Mouse (Mus musculus): ENCODE results near the gene Il11ra1.
"Not testable (repeated sequence)": the region's sequence is repeated elsewhere in the genome, so short reads cannot be mapped to it uniquely, and the experiment has no call there.

Gene Il11ra1

GRCm38 (mm10) chr4:41699783-41700182, at the start of gene Il11ra1:
Gene Il11ra1, plus strand, starts transcription at chr4:41699989.
- DNase-seq (ENCODE audit: low read depth, low spot score), result not testable (repeated sequence)

DNA sequence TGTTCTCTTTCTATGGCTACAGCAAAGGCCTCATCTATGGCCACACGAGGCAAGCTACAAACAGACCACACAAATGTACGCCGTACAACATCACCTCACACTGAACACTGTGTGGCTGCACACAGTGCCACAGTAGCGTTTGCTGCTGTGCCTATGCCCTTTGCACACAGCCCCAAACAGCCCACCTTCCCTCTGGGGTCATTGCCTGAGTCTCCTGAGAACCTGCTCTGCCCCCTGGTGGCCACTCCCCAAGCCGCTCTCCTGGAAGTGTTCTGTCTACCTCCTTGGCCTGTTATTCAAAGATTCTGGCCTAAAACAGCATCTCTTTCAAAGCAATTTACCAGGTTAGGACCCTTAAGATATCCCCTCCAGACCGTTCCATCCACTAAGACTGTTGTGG, 46.5 kb upstream of the Il11ra1 start:
- peak; percentile 65 for DNase-seq (ENCODE audit: low read depth, low spot score)

DNA sequence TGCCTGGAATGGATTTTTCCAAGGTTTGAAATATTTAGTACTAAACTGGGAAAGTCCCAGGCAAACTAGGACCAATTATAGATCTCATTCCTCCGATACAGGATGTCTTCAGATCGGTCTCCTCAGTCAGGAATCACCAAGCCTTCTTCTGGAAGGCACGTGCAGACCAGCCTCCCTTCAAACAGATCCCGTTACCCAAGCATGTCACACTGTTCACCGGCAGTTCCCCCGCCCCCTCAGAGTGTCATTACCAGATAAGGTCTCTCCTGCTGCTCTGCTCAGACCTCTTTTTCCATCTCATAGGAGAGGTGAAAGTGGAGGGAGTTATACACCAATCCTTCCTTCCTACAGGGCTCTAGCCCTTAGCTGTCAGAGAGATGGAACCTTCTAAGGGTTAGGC, 46.1 kb upstream of the Il11ra1 start:
- no peak for DNase-seq (ENCODE audit: low read depth, low spot score)

GRCm38 (mm10) chr4:41654217-41654616, 45.6 kb upstream of the Il11ra1 start:
- DNase-seq (ENCODE audit: low read depth, low spot score), result no peak

- no peak for DNase-seq (ENCODE audit: low read depth, low spot score)
These were observed 44.3 kb upstream of the Il11ra1 start for GRCm38 (mm10) chr4:41655525-41655924.

GRCm38 (mm10) chr4:41658566-41659384, 41.0 kb upstream of the Il11ra1 start:
- no peak for DNase-seq (ENCODE audit: low read depth, low spot score)

GRCm38 (mm10) chr4:41659556-41659955, 40.2 kb upstream of the Il11ra1 start:
- DNase-seq (ENCODE audit: low read depth, low spot score), result no peak

DNA sequence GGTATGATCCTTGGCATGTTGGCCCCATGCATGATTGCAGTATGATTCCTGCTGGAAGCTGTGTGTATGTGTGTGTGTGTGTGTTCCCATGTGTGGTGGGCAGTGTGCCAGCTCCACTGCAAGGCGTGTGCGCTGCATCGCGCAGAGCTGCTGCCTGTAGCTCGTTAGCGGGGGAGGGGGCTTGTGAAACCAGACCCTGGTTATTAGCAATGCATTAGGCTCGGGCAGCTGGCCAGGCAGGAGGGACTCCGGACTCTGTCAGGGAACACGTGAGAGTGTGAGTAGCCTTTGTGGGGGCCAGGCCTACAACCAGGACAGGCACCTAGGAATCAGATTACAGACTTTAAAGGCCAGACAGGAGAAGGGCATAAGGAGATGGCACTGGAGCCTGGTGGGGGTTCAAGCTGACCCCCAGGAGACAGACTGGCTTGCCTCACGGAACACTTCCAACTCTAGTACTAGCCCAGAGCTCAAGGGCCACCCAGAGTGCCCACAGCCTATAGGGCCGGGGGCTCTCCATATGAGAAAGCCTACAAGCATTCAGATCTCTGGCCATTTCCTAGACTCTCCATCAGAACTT, 38.8 kb upstream of the Il11ra1 start:
- no peak for DNase-seq (ENCODE audit: low read depth, low spot score)

- DNase-seq (ENCODE audit: low read depth, low spot score), result no peak
These were observed 37.1 kb upstream of the Il11ra1 start for GRCm38 (mm10) chr4:41662723-41663122.

DNA sequence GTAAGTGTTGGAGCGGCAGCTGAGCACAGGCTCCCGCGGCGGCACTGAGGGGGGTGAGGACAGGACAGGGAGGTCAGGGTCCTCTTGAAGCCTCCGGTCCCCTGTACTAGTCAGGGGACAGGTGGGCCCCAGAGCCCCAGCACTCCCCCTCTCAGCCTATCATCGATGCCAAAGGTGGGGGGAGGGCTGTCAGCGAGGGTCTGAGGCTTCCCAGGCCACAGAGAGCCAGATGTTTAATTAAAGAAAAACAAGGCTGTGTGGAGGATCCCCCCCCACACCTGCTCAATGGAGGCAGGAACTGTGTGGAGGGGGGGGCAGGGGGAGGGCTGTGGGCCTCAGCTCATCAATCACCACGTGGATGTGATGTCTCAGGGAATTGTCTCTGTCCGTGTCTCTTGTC, 36.2 kb upstream of the Il11ra1 start:
- DNase-seq (ENCODE audit: low read depth, low spot score), result no peak

DNA sequence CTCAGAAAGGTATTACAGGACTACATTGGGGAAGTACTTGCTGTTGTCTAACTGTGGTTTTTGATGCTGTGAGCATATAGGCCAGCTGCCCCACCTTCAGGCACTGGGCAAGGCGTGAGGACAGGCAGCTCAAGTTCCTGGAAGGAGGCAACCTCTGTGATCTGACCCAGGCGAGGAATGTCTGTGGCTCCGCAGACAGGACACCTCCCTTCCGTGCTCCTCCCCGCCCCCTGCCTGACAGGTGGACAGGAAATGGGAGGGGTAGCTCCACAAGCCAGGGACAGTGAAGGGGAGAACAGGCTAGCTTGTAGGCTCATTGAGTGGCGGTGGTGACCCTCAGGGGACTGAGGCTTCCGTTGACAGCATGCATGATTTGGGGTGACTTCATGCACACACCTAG, 35.3 kb upstream of the Il11ra1 start:
- no peak for DNase-seq (ENCODE audit: low read depth, low spot score)

DNA sequence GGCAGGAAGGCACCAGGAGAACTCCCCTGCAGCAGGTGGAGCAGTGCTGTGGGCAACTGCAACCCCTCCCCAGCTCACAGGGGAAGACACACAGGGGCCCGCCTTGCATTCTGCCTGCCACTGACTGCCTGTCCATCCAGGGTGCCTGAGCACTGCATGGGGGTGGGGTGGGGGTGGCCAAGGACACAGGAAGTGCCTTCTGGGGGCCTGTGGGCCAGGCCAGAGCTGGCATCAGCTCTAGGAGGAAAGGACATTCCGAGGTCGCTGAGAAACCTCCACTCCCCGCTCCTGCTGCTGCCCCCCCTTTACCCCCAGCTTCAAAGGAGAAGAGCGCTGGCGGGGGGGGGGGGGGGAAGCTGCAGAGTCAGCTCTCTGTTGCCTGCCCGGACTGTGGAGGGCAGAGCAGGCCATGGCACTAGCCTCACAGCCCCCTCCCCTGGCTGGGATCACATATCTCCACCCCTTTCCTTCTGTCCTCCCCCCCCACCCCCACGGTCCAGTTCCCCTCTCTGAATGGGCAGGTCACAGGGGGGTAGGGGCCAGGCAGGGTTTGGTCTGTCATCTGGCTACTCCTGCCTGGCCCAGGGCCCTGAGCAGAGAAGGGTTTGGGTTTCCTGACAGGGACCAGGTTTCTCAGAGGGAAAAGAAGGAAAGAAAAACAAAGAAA, 34.6 kb upstream of the Il11ra1 start:
- DNase-seq (ENCODE audit: low read depth, low spot score), result no peak

GRCm38 (mm10) chr4:41666646-41667045, 33.1 kb upstream of the Il11ra1 start:
- no peak for DNase-seq (ENCODE audit: low read depth, low spot score)

DNA sequence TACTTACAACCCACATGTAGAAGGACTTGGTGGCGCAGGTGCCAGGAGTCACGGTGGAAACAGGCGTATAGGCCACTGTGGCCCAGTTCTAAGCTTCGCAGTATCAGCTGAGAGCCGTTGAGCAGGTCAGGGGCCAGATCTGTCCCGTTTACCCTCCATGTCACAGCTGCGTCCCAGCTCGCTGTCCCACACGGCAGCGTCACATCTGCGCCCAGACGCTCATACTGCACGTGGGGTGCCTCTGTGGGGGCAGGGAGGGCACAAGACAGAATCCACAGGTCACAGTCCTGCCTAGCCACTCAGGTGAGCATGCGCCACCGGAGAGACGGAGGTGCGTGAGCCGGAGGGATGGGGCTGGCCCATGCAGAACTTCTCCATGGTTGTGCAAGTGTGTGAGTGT, 29.0 kb upstream of the Il11ra1 start:
- no peak for DNase-seq (ENCODE audit: low read depth, low spot score)

GRCm38 (mm10) chr4:41671500-41671899, 28.3 kb upstream of the Il11ra1 start:
- no peak for DNase-seq (ENCODE audit: low read depth, low spot score)

GRCm38 (mm10) chr4:41671963-41672480, 27.8 kb upstream of the Il11ra1 start:
- DNase-seq (ENCODE audit: low read depth, low spot score), result no peak

- DNase-seq (ENCODE audit: low read depth, low spot score), result no peak
These were observed 27.2 kb upstream of the Il11ra1 start for GRCm38 (mm10) chr4:41672522-41672963.

- no peak for DNase-seq (ENCODE audit: low read depth, low spot score)
These were observed 26.6 kb upstream of the Il11ra1 start for GRCm38 (mm10) chr4:41673186-41673585.

- no peak for DNase-seq (ENCODE audit: low read depth, low spot score)
These were observed 23.4 kb upstream of the Il11ra1 start for GRCm38 (mm10) chr4:41676248-41677005.

- no peak for DNase-seq (ENCODE audit: low read depth, low spot score)
These were observed 22.7 kb upstream of the Il11ra1 start for GRCm38 (mm10) chr4:41677006-41677629.

DNA sequence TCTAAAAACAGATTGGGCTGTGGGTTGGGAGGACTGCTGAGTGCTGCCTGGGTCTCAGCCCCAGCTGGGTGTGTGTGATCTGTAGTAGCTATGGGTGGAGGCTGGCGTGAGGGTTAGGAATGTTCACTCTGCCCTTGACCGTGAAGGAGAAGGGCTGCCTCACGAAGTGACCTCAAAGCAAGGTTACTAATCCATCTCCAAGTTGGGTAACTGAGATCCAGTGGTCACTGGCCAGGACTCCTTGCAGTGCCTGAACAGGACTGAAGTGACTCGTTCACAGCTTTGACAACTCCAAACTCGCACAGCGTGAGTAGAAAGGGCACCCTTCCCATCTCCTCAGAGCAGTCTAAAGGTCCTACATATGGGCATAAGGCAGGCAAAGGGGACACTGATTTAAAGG, 20.9 kb upstream of the Il11ra1 start:
- no peak for DNase-seq (ENCODE audit: low read depth, low spot score)
